Mouse (Mus musculus): ENCODE data around the gene Dbh. TPM values are rescaled to one million over a fixed set of nuclear protein-coding genes. Genes with fewer than 3 reads are reported as not detected.

The Dbh gene
- 0.06 TPM in 1 of 2 replicates, not detected in the other for polyA plus RNA-seq (2012; rRNA removed; ENCODE audit: low replicate concordance)

GRCm38 (mm10) chr2:27164796-27165590 is at the start of gene Dbh:
TSS of gene Dbh (plus strand) at chr2:27165233.

DNA sequence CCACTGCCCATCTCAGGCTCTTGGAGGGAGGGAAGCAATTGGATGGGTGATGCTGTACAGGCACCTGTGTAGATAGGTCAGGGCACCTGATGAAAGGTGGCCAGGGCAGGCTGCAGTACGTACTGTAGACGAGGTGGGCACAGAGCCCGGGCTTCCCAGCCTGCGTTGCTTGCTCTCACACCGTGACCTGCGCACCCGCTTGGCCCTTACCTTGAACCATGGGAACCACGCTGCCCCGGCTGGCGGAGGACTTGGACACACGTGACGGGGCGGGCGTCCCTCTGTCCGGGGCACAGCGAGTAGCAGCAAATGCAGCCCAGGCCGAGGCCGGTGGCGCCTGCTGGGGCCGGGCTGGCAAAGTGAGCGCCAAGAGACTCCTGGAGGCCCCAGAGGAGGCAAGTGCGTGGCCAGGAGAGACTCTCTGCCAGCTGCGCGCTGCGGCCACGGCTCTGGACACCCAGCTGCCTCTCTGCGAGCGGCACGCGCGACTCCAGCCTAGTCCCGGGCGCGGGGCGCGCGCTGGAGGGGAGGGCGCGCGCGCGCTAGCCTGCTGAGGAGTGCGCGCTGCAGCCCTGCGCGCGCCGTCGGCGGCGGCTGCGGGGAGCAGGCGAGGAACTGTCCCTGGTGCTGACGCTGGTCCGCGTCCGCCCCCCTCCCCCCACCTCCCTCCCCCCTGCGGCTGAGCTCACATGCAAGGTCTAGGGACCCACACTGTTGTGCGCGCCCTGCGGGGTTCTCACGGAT is 22.9 kb upstream of the Dbh start, which contains the start of gene Fam163b:
Fam163b (minus strand) TSS at position 542 of the 744 bp plus-strand sequence.

Other genes with a start within 250 kb of the Dbh start
- 22.2 and 22.8 TPM in 2 replicates for gene Surf2, start 248.9 kb upstream of the Dbh start, polyA plus RNA-seq (2012; rRNA removed; ENCODE audit: low replicate concordance)
- gene Surf1, start 248.7 kb upstream of the Dbh start, polyA plus RNA-seq (2012; rRNA removed; ENCODE audit: low replicate concordance), result 52.0 and 56.9 TPM in 2 replicates
- 301 and 334 TPM in 2 replicates for gene Surf4, start 231.3 kb upstream of the Dbh start, polyA plus RNA-seq (2012; rRNA removed; ENCODE audit: low replicate concordance)
- 0.29 and 0.43 TPM in 2 replicates for gene Stkld1, start 231.2 kb upstream of the Dbh start, polyA plus RNA-seq (2012; rRNA removed; ENCODE audit: low replicate concordance)
- gene Rexo4, start 200.8 kb upstream of the Dbh start, polyA plus RNA-seq (2012; rRNA removed; ENCODE audit: low replicate concordance), result 16.2 and 25.7 TPM in 2 replicates
- gene Adamts13, start 191.8 kb upstream of the Dbh start, polyA plus RNA-seq (2012; rRNA removed; ENCODE audit: low replicate concordance), result 0.86 and 1.8 TPM in 2 replicates
- 42.6 and 58.6 TPM in 2 replicates for gene Cacfd1, start 155.3 kb upstream of the Dbh start, polyA plus RNA-seq (2012; rRNA removed; ENCODE audit: low replicate concordance)
- 9.5 and 16.0 TPM in 2 replicates for gene Slc2a6, start 137.2 kb upstream of the Dbh start, polyA plus RNA-seq (2012; rRNA removed; ENCODE audit: low replicate concordance)
- 0.16 and 0.72 TPM in 2 replicates for gene Mymk, start 93.1 kb upstream of the Dbh start, polyA plus RNA-seq (2012; rRNA removed; ENCODE audit: low replicate concordance)
- 1.3 and 2.5 TPM in 2 replicates for gene Adamtsl2, start 85.9 kb upstream of the Dbh start, polyA plus RNA-seq (2012; rRNA removed; ENCODE audit: low replicate concordance)
- 0.12 and 0.14 TPM in 2 replicates for gene Fam163b, start 22.7 kb upstream of the Dbh start, polyA plus RNA-seq (2012; rRNA removed; ENCODE audit: low replicate concordance)
- gene Sardh, start 83.1 kb downstream of the Dbh start, polyA plus RNA-seq (2012; rRNA removed; ENCODE audit: low replicate concordance), result 20.0 and 41.0 TPM in 2 replicates

Data from mammary gland, adult 2 months (tissue).